Mouse (Mus musculus): Measurements from ENCODE around the gene Kif13a. TPM values are rescaled to one million over a fixed set of nuclear protein-coding genes. Genes with fewer than 3 reads are reported as not detected.

Gene Kif13a
- polyA plus RNA-seq, 1 experiment from 2014 or later: 4.9 TPM

- Histone ChIP-seq H3K27ac (ENCODE audit: low read depth) (no peak overlapping the region), H3K4me1 (ENCODE audit: insufficient read depth) (no peaks in the 10 kb centered on the region), H3K27me3 (ENCODE audit: insufficient read depth, low read length) (no peaks in the 10 kb centered on the region), H3K9ac (replicated peaks) (no peak overlapping the region), H3K36me3 (replicated peaks; ENCODE audit: insufficient read depth, low read length) (no peaks in the 10 kb centered on the region), H3K9me3 (ENCODE audit: low read length) (no peaks in the 10 kb centered on the region), H3K4me3 (ENCODE audit: low read depth, low read length) (no peak overlapping the region), H3K4me2 (ENCODE audit: low read depth, low read length) (no peak overlapping the region)
- no peak for ATAC-seq
- no peak for DNase-seq
- TF ChIP-seq EP300 (IDR thresholded peaks at IDR 0.05; ENCODE audit: low read depth): no peak
- no peak for TF ChIP-seq CTCF (IDR thresholded peaks at IDR 0.05; ENCODE audit: low read depth)
- WGBS (ENCODE audit: insufficient replicate concordance): 76% methylated on average over 8 of the region's 8 CpGs
These were observed 87.5 kb downstream of the Kif13a start for GRCm38 (mm10) chr13:46842185-46842584.

GRCm38 (mm10) chr13:46841668-46842067, 88.0 kb downstream of the Kif13a start:
- H3K4me3 ChIP-seq (ENCODE audit: low read depth, low read length): no peak overlapping the region
- TF ChIP-seq CTCF (IDR thresholded peaks at IDR 0.05; ENCODE audit: low read depth) (no peak), EP300 (IDR thresholded peaks at IDR 0.05; ENCODE audit: low read depth) (no peak)
- H3K4me2 ChIP-seq (ENCODE audit: low read depth, low read length): no peak overlapping the region
- no peak overlapping the region for H3K9ac ChIP-seq (replicated peaks)
- H3K36me3 ChIP-seq (replicated peaks; ENCODE audit: insufficient read depth, low read length): no peaks in the 10 kb centered on the region
- H3K4me1 ChIP-seq (ENCODE audit: insufficient read depth): no peaks in the 10 kb centered on the region
- H3K9me3 ChIP-seq (ENCODE audit: low read length): no peaks in the 10 kb centered on the region
- no peak overlapping the region for H3K27ac ChIP-seq (ENCODE audit: low read depth)
- ATAC-seq: no peak
- no peaks in the 10 kb centered on the region for H3K27me3 ChIP-seq (ENCODE audit: insufficient read depth, low read length)
- no peak for DNase-seq
- WGBS (ENCODE audit: insufficient replicate concordance): 81% methylated on average over 3 of the region's 3 CpGs

DNA sequence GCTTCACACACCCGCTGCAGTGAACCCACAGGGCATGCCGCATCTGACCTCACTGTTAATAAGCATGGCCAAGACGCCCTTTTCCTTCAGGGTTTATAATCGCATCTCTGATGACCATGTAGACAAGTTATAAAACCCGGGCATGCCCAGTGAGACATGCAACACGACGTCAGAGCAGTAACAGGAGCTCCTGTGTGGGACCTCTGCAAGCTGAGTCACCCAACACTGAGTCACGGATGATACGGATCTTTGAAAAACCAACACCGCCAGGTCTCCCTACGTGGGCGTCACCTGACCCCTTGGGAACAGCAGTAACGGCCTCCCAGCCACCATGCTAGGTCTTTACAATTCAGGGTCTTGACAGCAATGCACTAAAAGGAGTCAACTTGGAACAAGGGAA, 89.0 kb downstream of the Kif13a start:
- Histone ChIP-seq H3K9ac (replicated peaks) (no peak overlapping the region), H3K4me1 (ENCODE audit: insufficient read depth) (no peaks in the 10 kb centered on the region), H3K27ac (ENCODE audit: low read depth) (no peak overlapping the region), H3K27me3 (ENCODE audit: insufficient read depth, low read length) (no peaks in the 10 kb centered on the region), H3K36me3 (replicated peaks; ENCODE audit: insufficient read depth, low read length) (no peaks in the 10 kb centered on the region), H3K9me3 (ENCODE audit: low read length) (no peaks in the 10 kb centered on the region), H3K4me3 (ENCODE audit: low read depth, low read length) (no peak overlapping the region), H3K4me2 (ENCODE audit: low read depth, low read length) (no peak overlapping the region)
- ATAC-seq: no peak
- TF ChIP-seq CTCF (IDR thresholded peaks at IDR 0.05; ENCODE audit: low read depth) (no peak), EP300 (IDR thresholded peaks at IDR 0.05; ENCODE audit: low read depth) (no peak)
- DNase-seq: no peak
- WGBS (ENCODE audit: insufficient replicate concordance): 81% methylated on average over 13 of the region's 13 CpGs

DNA sequence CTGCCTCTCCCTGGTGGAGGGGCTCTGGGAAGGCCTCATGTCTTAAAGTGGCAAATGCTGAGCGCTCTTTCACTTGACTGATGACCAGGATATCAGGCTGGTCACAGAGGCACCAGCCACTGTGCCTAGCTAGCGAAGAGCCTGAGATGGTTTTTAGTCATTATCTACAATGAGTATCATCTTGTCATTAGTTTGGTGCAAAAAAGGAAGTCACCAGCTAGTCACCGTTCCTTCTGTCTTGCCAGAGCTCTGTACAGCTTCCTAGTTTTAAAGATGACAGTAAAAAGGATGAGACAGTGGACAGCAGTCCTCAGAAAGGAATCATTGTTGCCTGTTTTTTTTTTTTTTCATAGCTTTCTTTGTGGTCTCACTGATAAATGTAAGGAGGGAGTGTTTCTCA, 90.4 kb downstream of the Kif13a start:
- Histone ChIP-seq H3K4me1 (ENCODE audit: insufficient read depth) (no peaks in the 10 kb centered on the region), H3K27ac (ENCODE audit: low read depth) (no peak overlapping the region), H3K27me3 (ENCODE audit: insufficient read depth, low read length) (no peaks in the 10 kb centered on the region), H3K9me3 (ENCODE audit: low read length) (no peaks in the 10 kb centered on the region), H3K36me3 (replicated peaks; ENCODE audit: insufficient read depth, low read length) (no peaks in the 10 kb centered on the region), H3K4me2 (ENCODE audit: low read depth, low read length) (no peak overlapping the region), H3K4me3 (ENCODE audit: low read depth, low read length) (no peak overlapping the region), H3K9ac (replicated peaks) (no peak overlapping the region)
- WGBS (ENCODE audit: insufficient replicate concordance): 71% methylated on average over 3 of the region's 3 CpGs
- ATAC-seq: no peak
- TF ChIP-seq CTCF (IDR thresholded peaks at IDR 0.05; ENCODE audit: low read depth): no peak
- no peak for TF ChIP-seq EP300 (IDR thresholded peaks at IDR 0.05; ENCODE audit: low read depth)
- no peak for DNase-seq

DNA sequence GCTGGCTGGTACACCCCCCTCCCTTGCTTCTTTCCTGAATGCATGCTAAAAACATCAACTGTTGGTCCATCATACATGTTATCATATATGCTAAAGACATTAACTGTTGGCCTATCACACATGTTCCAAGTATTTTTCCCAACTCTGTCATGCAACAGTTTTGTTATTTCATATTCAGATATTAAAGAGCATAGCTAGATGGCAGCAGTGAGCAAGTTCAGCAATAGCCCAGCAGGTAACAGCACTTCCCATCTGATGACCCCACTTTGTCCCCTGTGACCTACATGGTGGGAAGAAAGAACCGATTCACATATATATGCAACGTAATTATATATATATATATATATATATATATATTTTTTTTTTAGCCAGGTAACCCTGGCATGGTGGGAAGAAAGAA, 91.1 kb downstream of the Kif13a start:
- H3K4me2 ChIP-seq (ENCODE audit: low read depth, low read length): no peak overlapping the region
- DNase-seq (no peak), ATAC-seq (no peak)
- no peaks in the 10 kb centered on the region for H3K27me3 ChIP-seq (ENCODE audit: insufficient read depth, low read length)
- no peak overlapping the region for H3K27ac ChIP-seq (ENCODE audit: low read depth)
- no peaks in the 10 kb centered on the region for H3K9me3 ChIP-seq (ENCODE audit: low read length)
- no peaks in the 10 kb centered on the region for H3K36me3 ChIP-seq (replicated peaks; ENCODE audit: insufficient read depth, low read length)
- H3K4me3 ChIP-seq (ENCODE audit: low read depth, low read length): no peak overlapping the region
- no peaks in the 10 kb centered on the region for H3K4me1 ChIP-seq (ENCODE audit: insufficient read depth)
- 50% methylated on average over 2 of the region's 2 CpGs for WGBS (ENCODE audit: insufficient replicate concordance)
- peak; percentile 69 for TF ChIP-seq CTCF (IDR thresholded peaks at IDR 0.05; ENCODE audit: low read depth)
- no peak for TF ChIP-seq EP300 (IDR thresholded peaks at IDR 0.05; ENCODE audit: low read depth)
- H3K9ac ChIP-seq (replicated peaks): no peak overlapping the region

DNA sequence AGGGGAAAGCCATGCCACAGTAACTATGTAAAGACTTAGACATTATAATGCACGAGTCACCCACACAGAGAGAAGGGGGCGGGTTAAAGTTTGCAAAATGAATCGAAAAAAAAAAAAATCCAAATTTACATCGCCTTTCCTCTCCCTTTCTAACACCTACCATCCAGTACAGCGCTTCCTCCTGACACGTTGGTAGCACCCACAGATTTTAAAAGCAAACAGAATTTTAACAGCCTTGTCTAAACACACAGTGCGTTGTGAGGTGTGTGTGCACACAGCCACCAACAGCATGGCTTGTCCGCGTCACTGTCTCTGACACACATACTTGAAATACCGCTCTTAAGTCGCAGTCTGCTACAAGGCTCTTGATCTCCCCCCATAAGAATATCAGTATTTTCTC, 94.3 kb downstream of the Kif13a start:
- no peak overlapping the region for H3K9ac ChIP-seq (replicated peaks)
- no peaks in the 10 kb centered on the region for H3K27me3 ChIP-seq (ENCODE audit: insufficient read depth, low read length)

GRCm38 (mm10) chr13:46834805-46835204, 94.9 kb downstream of the Kif13a start:
- no peak for DNase-seq
- no peak overlapping the region for H3K4me3 ChIP-seq (ENCODE audit: low read depth, low read length)
- H3K36me3 ChIP-seq (replicated peaks; ENCODE audit: insufficient read depth, low read length): peaks cover 9% of the 10 kb centered on the region
- H3K4me1 ChIP-seq (ENCODE audit: insufficient read depth): no peaks in the 10 kb centered on the region
- no peak overlapping the region for H3K9ac ChIP-seq (replicated peaks)
- TF ChIP-seq CTCF (IDR thresholded peaks at IDR 0.05; ENCODE audit: low read depth) (no peak), EP300 (IDR thresholded peaks at IDR 0.05; ENCODE audit: low read depth) (no peak)
- peaks cover 2% of the 10 kb centered on the region; the same call in 1 of the 2 replicates for H3K9me3 ChIP-seq (ENCODE audit: low read length)
- ATAC-seq: no peak
- 83% methylated on average over 10 of the region's 10 CpGs for WGBS (ENCODE audit: insufficient replicate concordance)
- H3K4me2 ChIP-seq (ENCODE audit: low read depth, low read length): no peak overlapping the region
- H3K27me3 ChIP-seq (ENCODE audit: insufficient read depth, low read length): no peaks in the 10 kb centered on the region
- H3K27ac ChIP-seq (ENCODE audit: low read depth): no peak overlapping the region

More for the DNA sequence above, 94.3 kb downstream of the Kif13a start:
- TF ChIP-seq CTCF (IDR thresholded peaks at IDR 0.05; ENCODE audit: low read depth) (no peak), EP300 (IDR thresholded peaks at IDR 0.05; ENCODE audit: low read depth) (no peak)
- H3K36me3 ChIP-seq (replicated peaks; ENCODE audit: insufficient read depth, low read length): peaks cover 9% of the 10 kb centered on the region; the same call in 1 of the 2 replicates
- ATAC-seq: no peak
- no peak overlapping the region for H3K4me3 ChIP-seq (ENCODE audit: low read depth, low read length)
- 90% methylated on average over 11 of the region's 11 CpGs for WGBS (ENCODE audit: insufficient replicate concordance)
- H3K4me2 ChIP-seq (ENCODE audit: low read depth, low read length): no peak overlapping the region
- peaks cover 2% of the 10 kb centered on the region; the same call in 1 of the 2 replicates for H3K9me3 ChIP-seq (ENCODE audit: low read length)
- H3K27ac ChIP-seq (ENCODE audit: low read depth): no peak overlapping the region
- no peaks in the 10 kb centered on the region for H3K4me1 ChIP-seq (ENCODE audit: insufficient read depth)
- no peak for DNase-seq
